Mouse (Mus musculus): ENCODE results near the gene Gdf3. TPM values are rescaled to one million over a fixed set of nuclear protein-coding genes. Genes with fewer than 3 reads are reported as not detected.

The Gdf3 gene
- total RNA-seq, 2 experiments from 2014 or later = not detected

DNA sequence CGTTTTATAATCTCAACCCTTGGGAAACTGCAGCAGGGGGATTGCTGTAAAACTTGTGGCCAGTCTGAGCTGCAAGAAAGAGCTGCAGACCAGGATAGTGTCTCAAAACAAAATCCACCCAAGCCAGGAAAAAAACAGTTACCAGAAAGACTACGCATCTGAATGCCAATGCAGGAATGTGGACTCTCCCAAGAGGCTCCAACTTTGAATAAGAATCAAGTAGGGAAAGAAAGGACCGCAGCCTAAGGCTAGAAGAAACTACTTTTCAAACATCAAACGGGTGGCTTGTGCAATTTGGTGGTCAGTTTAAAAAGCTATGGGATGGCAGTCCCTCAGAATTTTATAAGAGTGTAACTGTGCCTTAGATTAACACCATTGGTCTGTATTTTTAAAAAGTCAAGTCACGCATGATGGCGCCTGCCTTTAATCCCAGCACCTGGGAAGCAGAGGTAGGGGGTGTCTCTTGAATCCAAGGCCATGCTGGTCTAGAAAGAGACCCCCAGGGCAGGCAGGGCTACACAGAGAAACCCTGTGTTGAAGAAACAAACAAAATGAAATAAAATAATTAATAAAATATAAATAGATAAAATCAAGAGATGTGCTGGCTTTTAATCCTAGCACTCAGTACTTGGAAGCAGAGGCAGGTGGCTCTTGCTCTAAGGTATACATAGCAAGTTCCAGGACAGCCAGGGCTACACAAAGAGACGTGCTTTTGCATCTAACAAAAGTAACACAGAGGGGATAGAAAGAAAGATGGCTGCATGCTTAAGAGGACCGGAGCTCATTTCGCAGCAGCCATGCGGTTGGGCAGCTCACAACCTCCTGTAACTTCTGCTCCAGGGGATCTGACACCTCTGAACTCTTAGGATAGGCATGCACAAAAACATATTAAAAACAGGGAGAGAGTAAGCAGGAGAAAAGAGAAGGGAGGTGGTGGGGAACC is 1.2 kb downstream of the Gdf3 start:
- intact Hi-C loops (cut with DNase I; ENCODE audit: low total_unique reads) = no loop called here
- DNase-seq = no peak

DNA sequence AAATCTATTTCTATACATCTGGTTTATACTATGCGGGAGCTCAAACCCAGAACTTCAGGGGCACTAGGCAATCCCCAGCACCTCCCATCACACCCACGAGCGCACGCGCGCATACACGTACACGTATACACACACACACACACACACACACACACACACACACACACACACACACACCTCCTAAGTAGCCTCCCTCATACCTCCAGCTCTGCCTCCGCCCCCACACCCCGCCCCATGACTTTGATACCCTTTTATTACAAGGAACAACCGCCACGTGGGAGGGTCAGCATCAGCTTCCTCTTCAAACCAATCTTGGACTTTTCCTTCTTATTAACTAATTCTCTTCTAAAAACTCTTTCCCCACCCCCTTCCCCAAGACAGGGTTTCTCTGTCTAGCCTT is 2.2 kb downstream of the Gdf3 start:
- intact Hi-C loops (cut with DNase I; ENCODE audit: low total_unique reads) = no loop called here
- DNase-seq = no peak

GRCm38 (mm10) chr6:122606661-122607060 is 3.2 kb downstream of the Gdf3 start:
- intact Hi-C loops (cut with DNase I; ENCODE audit: low total_unique reads) = no loop called here
- no peak for DNase-seq

DNA sequence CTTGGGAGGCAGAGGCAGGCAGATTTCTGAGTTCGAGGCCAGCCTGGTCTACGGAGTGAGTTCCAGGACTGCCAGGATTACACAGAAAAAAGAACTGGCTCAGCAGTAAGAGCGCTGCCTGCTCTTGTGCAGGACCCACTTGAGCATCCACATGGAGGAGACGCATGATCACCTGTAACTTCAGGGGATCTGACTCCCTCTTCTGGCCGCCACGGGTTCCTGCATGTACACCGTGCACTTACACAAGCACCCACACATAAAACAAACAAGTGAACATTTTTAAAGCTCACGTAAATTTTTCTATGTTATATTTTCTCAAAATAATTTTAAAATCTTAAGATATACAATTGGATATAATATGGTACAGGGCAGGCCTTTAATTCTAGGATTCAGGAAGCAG is 4.4 kb downstream of the Gdf3 start:
- intact Hi-C loops (cut with DNase I; ENCODE audit: low total_unique reads) = no loop called here
- no peak for DNase-seq

DNA sequence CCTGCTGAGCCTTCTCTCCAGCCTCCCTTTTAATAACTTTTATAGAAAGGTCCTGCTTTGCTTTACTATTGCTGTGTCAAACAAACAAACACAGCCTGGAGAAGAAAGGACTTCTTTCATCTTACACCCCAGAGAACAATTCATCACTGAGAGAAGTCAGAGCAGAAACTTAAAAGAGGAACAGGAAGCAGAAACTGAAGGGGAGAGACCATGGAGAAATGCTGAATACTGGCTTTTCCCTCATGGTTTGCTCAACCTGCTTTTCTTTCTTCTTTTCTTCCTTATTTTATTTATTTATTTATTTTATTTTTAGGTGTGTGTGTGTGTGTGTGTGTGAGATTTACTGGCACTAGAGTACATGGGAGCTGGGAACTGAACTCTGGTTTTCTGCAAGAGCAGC is 5.6 kb downstream of the Gdf3 start:
- DNase-seq = no peak
- intact Hi-C loops (cut with DNase I; ENCODE audit: low total_unique reads) = no loop called here

GRCm38 (mm10) chr6:122602992-122603322 is 6.9 kb downstream of the Gdf3 start:
- DNase-seq = no peak
- intact Hi-C loops (cut with DNase I; ENCODE audit: low total_unique reads) = no loop called here

- intact Hi-C loops (cut with DNase I; ENCODE audit: low total_unique reads) = no loop called here
- peak; percentile 76 for DNase-seq
Measured at GRCm38 (mm10) chr6:122602242-122602991, 7.5 kb downstream of the Gdf3 start, which contains the start of gene Apobec1. Gene Apobec1, minus strand, starts transcription at chr6:122602444.

DNA sequence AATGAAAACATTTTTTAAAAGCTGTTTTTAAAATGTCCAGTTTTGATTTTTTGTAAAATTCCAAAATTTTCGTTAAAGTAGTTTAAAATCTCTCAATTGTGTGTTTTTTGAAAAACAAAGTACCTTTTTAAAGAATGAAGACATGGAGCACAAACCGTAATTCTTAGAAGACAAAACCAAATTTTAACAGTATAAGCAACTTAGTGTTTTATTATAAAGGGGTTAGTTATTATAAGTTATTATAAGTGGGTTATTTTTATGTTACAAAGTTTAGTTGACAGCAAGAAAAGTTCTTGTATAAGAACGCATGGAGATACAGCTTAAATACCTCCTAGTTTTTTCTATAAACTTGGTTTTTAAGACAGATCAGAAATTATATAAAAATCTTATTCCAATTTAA is 8.3 kb downstream of the Gdf3 start:
- intact Hi-C loops (cut with DNase I; ENCODE audit: low total_unique reads) = no loop called here
- DNase-seq = no peak

DNA sequence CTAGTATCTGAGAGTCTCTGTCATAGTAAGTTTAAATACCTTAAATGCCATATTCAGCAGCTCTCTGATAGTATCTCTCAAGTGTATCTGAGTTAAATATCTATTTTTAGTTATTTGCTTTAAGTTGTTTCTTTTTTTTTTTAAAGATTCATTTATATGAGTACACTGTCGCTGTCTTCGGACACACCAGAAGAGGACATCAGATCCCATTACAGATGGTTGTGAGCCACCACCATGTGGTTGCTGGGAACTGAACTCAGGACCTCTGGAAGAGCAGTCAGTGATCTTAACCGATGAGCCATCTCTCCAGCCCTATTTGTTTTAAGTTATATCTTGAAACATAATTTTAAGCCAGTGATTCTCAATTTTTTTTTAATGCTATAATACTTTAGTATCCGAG is 8.9 kb downstream of the Gdf3 start:
- DNase-seq = no peak
- intact Hi-C loops (cut with DNase I; ENCODE audit: low total_unique reads) = no loop called here

DNA sequence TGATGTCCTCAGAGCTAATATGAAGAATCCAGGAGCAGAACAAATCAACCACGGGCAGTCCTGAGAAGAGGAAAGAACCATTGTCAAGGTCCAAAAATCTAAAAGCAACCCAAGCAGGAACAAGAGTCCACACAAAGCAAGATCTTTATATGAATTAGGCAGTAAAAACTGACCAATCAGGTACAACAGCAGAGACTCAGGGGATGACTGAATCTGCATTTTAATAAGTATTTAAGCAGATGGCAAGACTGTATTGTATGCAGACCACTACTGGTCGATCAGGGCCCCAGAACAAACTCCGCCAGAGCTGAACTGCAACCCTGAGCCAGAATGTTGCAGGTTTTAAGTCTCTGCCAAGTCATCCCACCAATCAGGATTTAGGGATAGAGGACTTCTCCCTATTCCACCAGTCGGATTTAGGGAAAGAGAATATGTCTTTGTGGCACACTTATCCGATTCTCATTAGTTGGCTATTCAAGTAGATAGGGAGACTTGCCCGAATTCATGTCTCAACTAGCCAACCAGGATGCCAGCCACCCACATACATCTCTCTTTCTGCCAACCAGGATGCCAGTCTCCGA is 9.7 kb downstream of the Gdf3 start:
- no peak for DNase-seq
- intact Hi-C loops (cut with DNase I; ENCODE audit: low total_unique reads) = no loop called here

DNA sequence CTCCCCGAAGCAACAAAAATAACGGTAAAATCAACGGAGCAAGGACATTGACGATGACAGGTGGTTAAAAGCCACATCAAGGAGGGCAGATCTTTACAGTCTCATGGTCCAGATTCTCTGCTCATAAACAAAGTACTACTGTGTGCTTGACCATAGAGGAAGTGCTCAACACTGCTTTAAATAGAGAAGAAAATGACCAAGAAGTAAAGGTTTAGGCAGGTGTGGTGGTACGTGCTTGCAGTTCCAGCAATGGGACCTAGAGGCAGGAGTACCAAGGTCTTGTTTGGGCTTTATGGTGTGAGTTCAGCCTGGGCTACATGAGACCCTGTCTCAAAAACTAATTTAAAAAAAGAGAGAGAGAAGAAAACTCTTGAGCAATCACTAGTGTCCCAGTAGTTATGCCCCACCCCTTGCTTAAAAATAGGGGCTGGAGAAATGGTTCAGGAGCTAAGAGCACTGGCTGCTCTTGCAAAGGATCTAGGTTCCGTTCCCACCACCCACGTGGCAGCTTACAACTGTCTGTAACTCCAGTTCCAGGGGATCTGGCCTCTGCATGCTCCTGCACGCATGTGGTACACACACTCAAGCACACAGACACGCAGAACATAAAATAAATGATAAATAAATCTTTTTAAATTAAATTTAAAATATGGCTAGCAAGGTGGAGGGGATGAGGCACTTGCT is 10.7 kb downstream of the Gdf3 start:
- no peak for DNase-seq
- intact Hi-C loops (cut with DNase I; ENCODE audit: low total_unique reads) = no loop called here

DNA sequence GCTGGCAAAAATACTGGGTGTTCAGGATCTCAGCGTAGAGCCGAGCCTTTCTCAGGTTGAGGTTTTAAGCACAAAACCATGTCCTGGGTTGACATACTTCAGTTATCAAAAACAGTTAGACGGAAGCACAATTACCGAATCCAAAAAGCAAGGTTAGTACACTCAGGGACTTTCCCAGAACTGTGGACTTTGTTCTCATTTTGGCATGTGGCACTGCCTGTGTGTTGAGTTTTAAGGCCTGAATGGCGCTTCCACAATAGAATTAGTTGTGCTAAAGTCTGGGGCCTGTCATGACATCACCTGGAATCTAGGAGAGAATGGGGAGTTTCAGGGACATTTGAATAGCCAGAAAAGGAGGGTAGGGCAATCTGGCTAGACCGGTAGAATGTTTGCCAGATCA is 11.5 kb downstream of the Gdf3 start:
- DNase-seq = no peak
- intact Hi-C loops (cut with DNase I; ENCODE audit: low total_unique reads) = no loop called here

DNA sequence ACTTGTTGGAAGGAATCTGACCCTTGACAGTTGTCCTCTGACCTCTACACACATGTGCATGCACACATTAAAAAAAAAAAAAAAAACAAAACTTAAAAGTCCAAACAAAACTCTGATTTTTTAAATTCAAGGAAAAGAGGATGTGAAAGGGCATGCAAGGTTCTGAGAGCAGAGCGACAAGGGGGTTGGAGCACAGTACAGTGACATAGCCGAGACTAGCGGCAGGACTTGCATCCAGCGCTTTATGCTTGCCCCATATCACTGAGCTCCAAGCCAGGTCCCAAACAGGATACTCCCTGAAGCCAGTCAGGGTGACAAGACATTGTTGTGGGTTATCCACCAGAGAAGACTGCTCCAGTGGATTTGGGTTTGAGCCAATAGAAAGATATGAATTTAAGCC is 11.9 kb downstream of the Gdf3 start:
- intact Hi-C loops (cut with DNase I; ENCODE audit: low total_unique reads) = no loop called here
- no peak for DNase-seq

DNA sequence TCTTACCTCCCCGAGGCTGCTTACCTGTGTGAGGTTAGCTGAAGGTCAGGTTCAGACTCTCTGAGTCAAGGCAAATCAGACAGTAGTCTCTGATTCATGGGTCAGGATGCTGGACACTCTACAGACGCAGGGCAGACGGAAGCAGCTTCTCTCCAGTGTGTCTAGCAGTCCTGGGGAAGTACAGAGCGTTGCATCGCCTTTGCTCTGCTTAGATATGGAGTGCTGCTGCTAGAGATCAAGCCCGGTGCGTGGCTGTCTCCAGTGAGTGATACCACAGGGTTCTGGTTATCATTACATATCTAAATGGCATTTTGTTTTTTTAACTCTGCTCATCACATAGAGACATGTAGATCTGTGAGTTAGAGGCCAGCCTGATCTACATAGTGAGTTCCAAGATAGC is 13.3 kb downstream of the Gdf3 start:
- intact Hi-C loops (cut with DNase I; ENCODE audit: low total_unique reads) = no loop called here

DNA sequence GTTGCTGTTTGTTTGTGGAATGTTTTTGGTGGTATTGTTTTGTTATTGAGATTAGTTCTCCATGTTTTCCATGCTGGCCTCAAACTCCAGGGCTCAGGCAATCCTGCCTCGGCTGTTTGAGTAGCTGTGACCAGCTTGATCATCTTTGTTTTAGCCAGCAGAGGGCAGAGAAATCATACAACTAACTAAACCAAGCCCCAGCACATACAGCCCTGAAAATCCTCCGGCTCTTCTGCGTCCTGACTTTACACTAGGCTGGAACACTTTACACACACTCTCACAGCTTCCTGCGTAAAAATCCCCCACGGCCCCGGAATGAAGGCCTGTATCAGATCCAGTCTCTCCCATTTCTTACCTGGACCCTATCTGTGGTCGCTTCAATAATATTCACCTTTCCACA is 14.2 kb downstream of the Gdf3 start:
- DNase-seq = no peak
- intact Hi-C loops (cut with DNase I; ENCODE audit: low total_unique reads) = no loop called here

More for the DNA sequence above, 13.3 kb downstream of the Gdf3 start:
- no peak for DNase-seq

DNA sequence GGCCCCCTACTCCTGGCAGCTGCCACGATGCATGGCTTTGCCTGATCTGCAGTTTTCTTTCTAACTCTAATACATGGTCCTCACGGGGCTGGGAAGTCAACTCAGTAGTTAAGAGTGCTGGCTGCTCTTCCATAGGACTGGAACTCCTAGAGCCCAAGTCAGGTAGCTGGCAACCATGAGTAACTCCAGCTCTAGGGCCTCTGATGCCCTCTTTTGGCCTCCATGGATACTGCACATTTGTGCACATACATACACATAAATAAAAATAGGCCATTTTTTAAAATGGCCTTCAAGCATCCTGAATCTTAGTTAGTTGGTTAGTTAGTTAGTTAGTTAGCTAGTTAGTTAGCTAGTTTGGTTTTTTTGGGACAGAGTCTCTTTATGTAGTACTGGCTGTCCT is 17.0 kb downstream of the Gdf3 start:
- intact Hi-C loops (cut with DNase I; ENCODE audit: low total_unique reads) = no loop called here
- DNase-seq = no peak

DNA sequence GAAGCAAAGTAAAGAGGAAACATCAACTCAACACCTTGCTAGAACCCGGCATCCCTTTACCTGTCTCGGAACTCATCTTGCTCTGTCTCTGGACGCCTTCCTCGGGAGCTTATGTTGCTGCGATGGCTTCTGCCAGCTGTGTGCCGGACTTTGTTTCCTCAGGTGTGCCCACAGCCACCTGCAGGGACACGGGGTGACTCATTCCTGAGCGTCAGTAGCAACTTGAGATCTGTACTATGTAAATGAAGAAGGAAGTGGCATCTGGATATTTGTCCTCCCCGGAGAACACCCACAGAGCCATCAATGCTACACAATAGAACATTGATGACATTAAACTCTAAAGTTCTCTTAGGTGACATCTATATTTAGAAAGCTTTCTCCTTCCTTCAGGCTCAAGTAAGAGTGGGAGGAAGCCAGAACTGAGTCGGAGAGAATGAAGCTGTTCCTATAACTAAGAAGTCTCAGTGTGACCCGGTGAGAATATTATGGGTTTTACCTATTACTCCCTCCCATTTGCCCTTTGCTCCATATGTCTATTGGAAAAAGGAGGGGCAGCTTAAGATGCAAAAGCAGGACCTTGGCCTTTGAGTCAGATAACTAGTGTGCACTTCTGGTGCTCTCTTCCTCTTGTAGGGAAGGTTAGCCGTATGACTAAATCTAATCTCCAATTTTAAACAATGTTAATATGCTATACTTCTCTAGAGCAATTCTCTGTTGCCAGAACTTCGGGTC is 18.7 kb downstream of the Gdf3 start:
- no peak for DNase-seq
- intact Hi-C loops (cut with DNase I; ENCODE audit: low total_unique reads) = no loop called here

DNA sequence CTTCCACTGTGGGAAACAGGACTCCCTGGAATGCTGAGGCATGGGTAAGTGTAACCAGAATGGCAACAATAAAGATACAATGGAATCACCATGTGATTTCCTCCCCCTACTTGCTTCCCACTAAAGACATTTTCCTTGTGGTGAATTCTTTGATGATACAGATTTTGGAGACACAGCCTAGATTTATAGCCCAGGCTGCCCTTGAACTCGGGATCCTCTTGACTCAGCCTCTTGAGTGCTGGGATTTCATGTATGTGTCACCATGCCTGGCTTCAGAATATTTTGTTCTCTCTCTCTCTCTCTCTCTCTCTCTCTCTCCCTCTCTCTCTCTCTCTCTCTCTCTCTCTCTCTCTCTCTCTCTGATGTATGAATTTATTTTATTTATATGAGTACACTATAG is 30.8 kb downstream of the Gdf3 start:
- DNase-seq = no peak
- intact Hi-C loops (cut with DNase I; ENCODE audit: low total_unique reads) = no loop called here

GRCm38 (mm10) chr6:122577030-122577429 is 32.9 kb downstream of the Gdf3 start:
- no peak for DNase-seq
- intact Hi-C loops (cut with DNase I; ENCODE audit: low total_unique reads) = no loop called here

Data from gastrocnemius, postnatal 14 days (tissue).